Comparison of ENCODE assay signal across 8 mouse cellular contexts in the genomic region with DNA sequence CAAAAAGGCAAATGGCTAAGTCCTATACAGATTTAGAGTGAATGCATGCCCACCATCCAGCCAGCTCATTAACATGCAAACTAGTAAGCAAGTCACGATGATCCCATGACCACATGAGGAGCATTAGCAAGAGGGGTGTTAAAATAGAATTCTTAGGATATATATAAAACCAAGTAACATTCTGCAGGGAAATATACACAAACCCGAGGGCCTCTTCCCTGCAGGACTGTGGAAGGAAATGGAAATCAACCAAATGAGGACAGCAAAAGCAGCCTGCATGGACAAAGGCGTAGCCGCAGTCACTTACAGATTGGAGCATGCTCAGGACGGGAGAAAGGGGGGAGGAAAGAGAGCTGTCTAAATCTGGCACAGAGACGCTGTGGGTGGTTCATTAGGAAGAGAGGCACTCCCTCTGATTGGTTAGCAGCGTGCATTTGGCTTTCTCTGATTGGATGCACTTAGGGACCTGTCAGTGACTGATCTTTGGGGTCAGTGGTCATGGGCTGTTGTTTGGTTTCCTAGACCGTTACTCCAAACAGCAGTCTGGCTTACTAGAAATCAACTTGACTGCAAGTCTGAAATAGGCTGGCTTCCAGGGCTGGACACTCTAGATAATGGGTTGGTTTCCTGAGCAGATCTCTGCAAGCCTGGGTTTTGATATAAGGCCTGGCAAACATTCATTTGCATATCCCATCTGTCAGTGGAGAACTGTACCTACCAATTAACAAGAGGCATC.
DNase-seq lines count a peak whose midpoint lies in the region; ATAC-seq and TF ChIP-seq lines count a peak whose summit lies in the region.

No protein-coding gene starts in this region.

- H3K9me3 ChIP-seq in heart, embryonic 10.5 days: no peaks in the 10 kb centered on the region
- no peaks in the 10 kb centered on the region for H3K9me3 ChIP-seq in liver, embryonic 16.5 days (replicated peaks; ENCODE audit: control insufficient read depth, low read length)
- H3K9me3 ChIP-seq in neural tube, embryonic 12.5 days: no peaks in the 10 kb centered on the region

- no peak for TF ChIP-seq CTCF in kidney, adult 2 months (conservative IDR thresholded peaks at IDR 0.05; ENCODE audit: insufficient read depth, insufficient read length, low read depth, low read length)

- no peaks in the 10 kb centered on the region for H3K36me3 ChIP-seq in heart, embryonic 10.5 days
- H3K36me3 ChIP-seq in kidney, adult 2 months (ENCODE audit: control insufficient read depth, insufficient read depth, low read length): no peaks in the 10 kb centered on the region
- no peaks in the 10 kb centered on the region for H3K36me3 ChIP-seq in liver, embryonic 16.5 days (ENCODE audit: control insufficient read depth, insufficient read depth)
- H3K36me3 ChIP-seq in neural tube, embryonic 12.5 days: no peaks in the 10 kb centered on the region

- WGBS in heart, embryonic 10.5 days: 32% methylated on average over 8 of the region's 8 CpGs
- 36% methylated on average over 8 of the region's 8 CpGs for WGBS in kidney, adult 2 months
- WGBS in liver, embryonic 16.5 days (ENCODE audit: insufficient replicate concordance): 10% methylated on average over 8 of the region's 8 CpGs
- WGBS in neural tube, embryonic 12.5 days: 33% methylated on average over 8 of the region's 8 CpGs

- no peak for TF ChIP-seq POLR2A in kidney, adult 2 months (IDR thresholded peaks at IDR 0.05; ENCODE audit: low read depth, low read length)

- no peak overlapping the region for H3K9ac ChIP-seq in liver, embryonic 16.5 days (ENCODE audit: low read depth, low read length)
- H3K9ac ChIP-seq in neural tube, embryonic 12.5 days: no peak overlapping the region

- H3K4me3 ChIP-seq in heart, embryonic 10.5 days: no peak overlapping the region
- no peak overlapping the region for H3K4me3 ChIP-seq in kidney, adult 2 months (ENCODE audit: insufficient read depth, low read depth, low read length)
- no peak overlapping the region for H3K4me3 ChIP-seq in liver, embryonic 16.5 days (ENCODE audit: low read depth, low read length)
- no peak overlapping the region for H3K4me3 ChIP-seq in neural tube, embryonic 12.5 days

- H3K27me3 ChIP-seq in heart, embryonic 10.5 days (ENCODE audit: insufficient read depth, poor library complexity, severe bottlenecking): no peaks in the 10 kb centered on the region
- H3K27me3 ChIP-seq in kidney, adult 2 months (replicated peaks; ENCODE audit: control insufficient read depth, insufficient read depth, low read length): no peaks in the 10 kb centered on the region
- no peaks in the 10 kb centered on the region for H3K27me3 ChIP-seq in liver, embryonic 16.5 days (ENCODE audit: control insufficient read depth, insufficient read depth, low read depth, low read length)
- H3K27me3 ChIP-seq in neural tube, embryonic 12.5 days (replicated peaks): no peaks in the 10 kb centered on the region

- H3K27ac ChIP-seq in heart, embryonic 10.5 days: peak overlapping the region; percentile 64; the same call in 1 of the 2 replicates
- H3K27ac ChIP-seq in kidney, adult 2 months (ENCODE audit: insufficient read depth, low read depth, low read length): no peak overlapping the region
- 0 out of 2 replicates have a peak overlapping the region, but pooled peaks have one; percentile 8 for H3K27ac ChIP-seq in liver, embryonic 16.5 days (ENCODE audit: low read length)
- no peak overlapping the region for H3K27ac ChIP-seq in neural tube, embryonic 12.5 days

- H3K4me1 ChIP-seq in heart, embryonic 10.5 days: peaks cover 6% of the 10 kb centered on the region; the same call in 1 of the 2 replicates
- H3K4me1 ChIP-seq in kidney, adult 2 months (ENCODE audit: control insufficient read depth, insufficient read depth, low read length): no peaks in the 10 kb centered on the region
- no peaks in the 10 kb centered on the region for H3K4me1 ChIP-seq in liver, embryonic 16.5 days (ENCODE audit: control insufficient read depth, low read depth, low read length)
- H3K4me1 ChIP-seq in neural tube, embryonic 12.5 days: no peaks in the 10 kb centered on the region

- peak; percentile 90 for ATAC-seq in liver, embryonic 16.5 days (ENCODE audit: low read depth)
- ATAC-seq in neural tube, embryonic 12.5 days (ENCODE audit: low FRiP score, low read depth): peak; percentile 91

- H3K4me2 ChIP-seq in liver, embryonic 16.5 days (ENCODE audit: low read depth, low read length): no peak overlapping the region
- no peak overlapping the region for H3K4me2 ChIP-seq in neural tube, embryonic 12.5 days (replicated peaks)

- DNase-seq in adrenal gland, postnatal 10 days: peak; percentile 44
- peak; percentile 75 for DNase-seq in embryo, embryonic 10 days (ENCODE audit: low spot score)
- peak; percentile 79 for DNase-seq in heart, embryonic 10.5 days (ENCODE audit: low spot score)
- peak; percentile 73 for DNase-seq in kidney, adult 2 months
- no peak for DNase-seq in thymus, postnatal 10 days (ENCODE audit: low spot score in 2 of 2)
- DNase-seq in gastrocnemius, postnatal 4 days (ENCODE audit: low spot score in 2 of 2): no peak

Comparison
In these comparisons a context has a peak if more than half of its experiments do, and no peak if none do; other contexts are left out.
1. DNase-seq: peak in adrenal gland, postnatal 10 days (single experiment), embryo, embryonic 10 days (single experiment), heart, embryonic 10.5 days (single experiment) and kidney, adult 2 months (single experiment); none in thymus, postnatal 10 days (0 of 2) and gastrocnemius, postnatal 4 days (0 of 2).
2. H3K27ac ChIP-seq: peak in heart, embryonic 10.5 days (single experiment) and liver, embryonic 16.5 days (single experiment); none in kidney, adult 2 months (single experiment) and neural tube, embryonic 12.5 days (single experiment).